Mouse (Mus musculus): ENCODE data around the gene Zfp112. TPM values are rescaled to one million over a fixed set of nuclear protein-coding genes. Genes with fewer than 3 reads are reported as not detected.
A peak's percentile ranks its signal among the peaks of the same experiment; 100 is the strongest.

Zfp112 gene
- polyA plus RNA-seq, 1 experiment, result 0.66 TPM

DNA sequence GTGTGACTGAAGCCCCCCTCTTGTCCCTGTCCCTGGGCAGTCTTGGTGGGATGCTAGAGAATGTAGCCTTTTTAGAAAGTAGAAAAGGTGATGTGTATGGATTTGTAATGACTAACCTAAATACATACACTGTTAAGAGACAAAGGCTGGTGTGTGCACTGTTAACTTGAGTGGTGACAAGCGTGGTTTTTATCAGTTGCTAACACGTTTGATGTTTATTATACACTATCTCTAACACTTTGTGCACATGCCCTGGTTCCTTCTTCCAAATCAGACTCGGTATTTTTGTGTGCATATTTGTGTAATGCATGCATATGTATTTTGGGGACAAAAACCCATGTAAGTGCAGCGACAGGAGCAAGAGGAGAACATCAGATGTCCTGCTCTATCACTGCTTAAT is 4.5 kb downstream of the Zfp112 start:
- 83% methylated on average over 4 of the region's 4 CpGs for WGBS
- H3K27ac ChIP-seq (ENCODE audit: control insufficient read depth, insufficient read depth, low read length), result no peak overlapping the region
- no peak for DNase-seq
- no peak overlapping the region for H3K4me3 ChIP-seq (ENCODE audit: control insufficient read depth, insufficient read depth, low read length)
- TF ChIP-seq POLR2A (IDR thresholded peaks at IDR 0.05; ENCODE audit: control insufficient read depth, extremely low read depth, insufficient read depth, low read length, poor library complexity), result no peak
- TF ChIP-seq CTCF (IDR thresholded peaks at IDR 0.05; ENCODE audit: borderline replicate concordance, control insufficient read depth, extremely low read depth, insufficient read depth, low read length, poor library complexity), result no peak
- H3K4me1 ChIP-seq (replicated peaks; ENCODE audit: control insufficient read depth, insufficient read depth, low read length), result peaks cover 8% of the 10 kb centered on the region; the same call in 1 of the 2 replicates
- no peaks in the 10 kb centered on the region for H3K36me3 ChIP-seq (ENCODE audit: control insufficient read depth, insufficient read depth, low read length)
- no peaks in the 10 kb centered on the region for H3K27me3 ChIP-seq (ENCODE audit: control insufficient read depth, insufficient read depth, low read length)

DNA sequence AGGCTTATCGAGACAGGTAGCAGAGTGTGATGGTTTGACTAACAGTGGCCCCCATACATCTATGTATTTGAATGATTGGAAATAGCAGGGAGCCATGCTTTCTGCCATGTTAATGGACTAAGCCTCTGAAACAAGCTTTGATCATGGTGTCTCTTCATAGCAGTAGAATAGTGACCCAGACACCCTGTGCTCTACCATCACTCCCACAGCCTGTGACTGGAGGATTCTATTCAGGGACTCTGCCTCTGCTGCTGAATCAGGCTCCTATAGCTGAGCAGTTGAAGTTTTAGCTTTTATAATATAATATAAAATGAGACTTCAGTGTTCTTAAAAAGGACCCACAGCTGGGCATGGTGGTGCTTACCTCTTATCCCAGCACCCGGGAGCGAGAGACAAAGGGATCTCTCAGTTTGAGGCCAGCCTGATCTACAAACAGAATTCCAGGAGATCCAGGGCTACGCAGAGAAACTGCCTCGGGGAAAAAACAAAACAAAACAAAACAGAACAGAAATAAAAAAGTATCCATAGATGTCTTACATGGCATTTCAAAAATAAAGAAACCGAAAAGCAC is 21.4 kb downstream of the Zfp112 start:
- H3K27ac ChIP-seq (ENCODE audit: control insufficient read depth, insufficient read depth, low read length), result no peak overlapping the region
- 22% methylated on average over 6 of the region's 6 CpGs for WGBS
- H3K4me1 ChIP-seq (replicated peaks; ENCODE audit: control insufficient read depth, insufficient read depth, low read length), result peaks cover 6% of the 10 kb centered on the region
- H3K36me3 ChIP-seq (ENCODE audit: control insufficient read depth, insufficient read depth, low read length), result no peaks in the 10 kb centered on the region
- peak overlapping the region; percentile 97 for H3K4me3 ChIP-seq (ENCODE audit: control insufficient read depth, insufficient read depth, low read length)
- DNase-seq, result no peak
- H3K27me3 ChIP-seq (ENCODE audit: control insufficient read depth, insufficient read depth, low read length), result no peaks in the 10 kb centered on the region
- TF ChIP-seq CTCF (IDR thresholded peaks at IDR 0.05; ENCODE audit: borderline replicate concordance, control insufficient read depth, extremely low read depth, insufficient read depth, low read length, poor library complexity) (no peak), POLR2A (IDR thresholded peaks at IDR 0.05; ENCODE audit: control insufficient read depth, extremely low read depth, insufficient read depth, low read length, poor library complexity) (no peak)

DNA sequence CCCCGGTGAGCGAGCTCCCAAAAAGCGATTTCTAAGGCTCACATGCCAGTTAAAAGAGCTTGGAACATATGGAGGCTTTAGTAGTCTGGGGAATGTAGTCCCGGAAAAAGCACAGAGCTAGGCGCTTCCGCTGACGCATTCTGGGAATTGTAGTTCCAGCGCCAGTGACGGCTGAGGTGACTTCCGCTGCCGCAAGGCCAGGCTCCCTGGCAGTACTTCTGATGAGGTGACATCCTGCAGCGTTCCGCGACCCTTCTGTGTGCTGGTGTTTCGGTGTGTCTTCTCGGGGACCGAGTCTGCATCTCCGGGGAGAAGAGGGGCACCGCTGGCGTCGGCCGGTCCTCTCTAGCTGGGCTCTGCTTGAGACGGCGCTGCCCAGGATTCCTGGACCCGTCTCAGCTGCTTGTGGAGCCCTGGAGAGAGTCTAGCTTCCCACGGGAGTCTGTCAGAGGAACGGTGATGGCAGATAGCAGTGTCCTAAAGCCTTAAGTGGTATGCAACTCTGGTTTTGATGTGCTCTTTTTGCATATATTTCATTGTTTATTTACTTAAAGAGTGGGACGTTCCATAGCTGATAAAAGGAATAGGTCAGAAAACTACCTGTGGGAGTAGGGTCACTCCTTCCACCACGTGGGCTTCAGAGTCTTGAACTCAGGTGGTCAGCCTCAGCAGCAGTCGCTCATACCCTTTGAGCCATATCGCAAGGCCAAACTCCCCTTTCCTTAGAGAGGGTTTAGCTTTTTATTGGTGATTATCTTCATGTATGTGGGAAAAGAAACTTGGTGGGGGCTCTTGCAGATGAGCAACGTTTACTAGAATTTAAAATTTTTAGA is 22.1 kb downstream of the Zfp112 start, which contains the start of gene Zfp235:
TSS of gene Zfp235 (plus strand) at position 174 of the 833 bp plus-strand sequence.
- Histone ChIP-seq H3K27ac (ENCODE audit: control insufficient read depth, insufficient read depth, low read length) (no peak within 1 kb of the TSS), H3K36me3 (ENCODE audit: control insufficient read depth, insufficient read depth, low read length) (no peaks in the 10 kb centered on the region), H3K4me3 (ENCODE audit: control insufficient read depth, insufficient read depth, low read length) (peak within 1 kb of the TSS; percentile 97), H3K27me3 (ENCODE audit: control insufficient read depth, insufficient read depth, low read length) (no peaks in the 10 kb centered on the region), H3K4me1 (replicated peaks; ENCODE audit: control insufficient read depth, insufficient read depth, low read length) (peaks cover 6% of the 10 kb centered on the region)
- TF ChIP-seq CTCF (IDR thresholded peaks at IDR 0.05; ENCODE audit: borderline replicate concordance, control insufficient read depth, extremely low read depth, insufficient read depth, low read length, poor library complexity), result no peak
- peak; percentile 63 for TF ChIP-seq POLR2A (IDR thresholded peaks at IDR 0.05; ENCODE audit: control insufficient read depth, extremely low read depth, insufficient read depth, low read length, poor library complexity)
- 4% methylated on average over 32 of the region's 32 CpGs for WGBS
- peak; percentile 87 for DNase-seq

DNA sequence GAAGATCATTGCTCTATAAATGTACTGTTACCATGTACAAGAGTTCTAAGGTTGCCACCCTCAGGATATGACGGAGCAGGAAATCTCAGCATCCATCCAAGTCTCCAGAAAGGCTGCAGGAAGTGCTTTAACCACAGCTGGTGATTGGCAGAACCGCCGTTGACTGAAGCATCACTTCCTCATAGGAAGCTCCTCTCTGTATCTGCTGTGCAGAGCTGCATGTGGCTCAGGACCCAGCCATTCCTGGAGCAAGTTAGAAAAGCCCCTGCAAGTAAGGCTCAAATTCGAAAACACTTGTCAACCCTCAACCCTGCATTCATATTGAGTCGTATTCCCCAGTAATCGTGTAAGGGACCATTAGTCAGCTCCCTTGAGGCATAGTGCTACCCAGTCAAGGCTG is 30.5 kb downstream of the Zfp112 start:
- H3K4me1 ChIP-seq (replicated peaks; ENCODE audit: control insufficient read depth, insufficient read depth, low read length), result no peaks in the 10 kb centered on the region
- H3K36me3 ChIP-seq (ENCODE audit: control insufficient read depth, insufficient read depth, low read length), result no peaks in the 10 kb centered on the region
- 45% methylated on average over 6 of the region's 6 CpGs for WGBS
- H3K27me3 ChIP-seq (ENCODE audit: control insufficient read depth, insufficient read depth, low read length), result no peaks in the 10 kb centered on the region
- no peak overlapping the region for H3K4me3 ChIP-seq (ENCODE audit: control insufficient read depth, insufficient read depth, low read length)
- no peak for DNase-seq
- TF ChIP-seq POLR2A (IDR thresholded peaks at IDR 0.05; ENCODE audit: control insufficient read depth, extremely low read depth, insufficient read depth, low read length, poor library complexity) (no peak), CTCF (IDR thresholded peaks at IDR 0.05; ENCODE audit: borderline replicate concordance, control insufficient read depth, extremely low read depth, insufficient read depth, low read length, poor library complexity) (no peak)
- no peak overlapping the region for H3K27ac ChIP-seq (ENCODE audit: control insufficient read depth, insufficient read depth, low read length)

DNA sequence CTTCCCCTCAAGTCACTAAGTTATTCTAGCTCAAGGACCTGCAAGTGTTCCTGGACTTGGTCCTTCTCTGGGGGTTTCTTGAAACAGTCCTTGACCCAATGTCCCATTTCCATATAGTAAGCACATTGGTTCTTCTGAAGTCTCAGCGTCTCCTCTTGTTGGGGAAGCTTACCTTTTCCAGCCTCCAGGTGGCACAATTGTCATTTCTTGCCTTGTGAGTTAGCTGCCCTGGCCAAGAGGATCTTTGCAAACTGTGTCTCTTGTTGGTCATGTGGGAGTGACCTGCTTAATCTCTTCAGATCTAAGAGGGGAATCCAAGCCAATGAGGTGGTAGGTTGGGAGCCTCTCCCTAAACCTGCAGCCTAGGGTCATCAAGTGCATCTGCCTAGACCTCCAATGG is 41.2 kb downstream of the Zfp112 start:
- no peak overlapping the region for H3K27ac ChIP-seq (ENCODE audit: control insufficient read depth, insufficient read depth, low read length)
- TF ChIP-seq POLR2A (IDR thresholded peaks at IDR 0.05; ENCODE audit: control insufficient read depth, extremely low read depth, insufficient read depth, low read length, poor library complexity) (no peak), CTCF (IDR thresholded peaks at IDR 0.05; ENCODE audit: borderline replicate concordance, control insufficient read depth, extremely low read depth, insufficient read depth, low read length, poor library complexity) (no peak)
- no peak overlapping the region for H3K4me3 ChIP-seq (ENCODE audit: control insufficient read depth, insufficient read depth, low read length)
- no peaks in the 10 kb centered on the region for H3K4me1 ChIP-seq (replicated peaks; ENCODE audit: control insufficient read depth, insufficient read depth, low read length)
- WGBS, result 0% methylated on average over 1 of the region's 1 CpGs
- no peaks in the 10 kb centered on the region for H3K27me3 ChIP-seq (ENCODE audit: control insufficient read depth, insufficient read depth, low read length)
- DNase-seq, result peak; percentile 33
- H3K36me3 ChIP-seq (ENCODE audit: control insufficient read depth, insufficient read depth, low read length), result no peaks in the 10 kb centered on the region

DNA sequence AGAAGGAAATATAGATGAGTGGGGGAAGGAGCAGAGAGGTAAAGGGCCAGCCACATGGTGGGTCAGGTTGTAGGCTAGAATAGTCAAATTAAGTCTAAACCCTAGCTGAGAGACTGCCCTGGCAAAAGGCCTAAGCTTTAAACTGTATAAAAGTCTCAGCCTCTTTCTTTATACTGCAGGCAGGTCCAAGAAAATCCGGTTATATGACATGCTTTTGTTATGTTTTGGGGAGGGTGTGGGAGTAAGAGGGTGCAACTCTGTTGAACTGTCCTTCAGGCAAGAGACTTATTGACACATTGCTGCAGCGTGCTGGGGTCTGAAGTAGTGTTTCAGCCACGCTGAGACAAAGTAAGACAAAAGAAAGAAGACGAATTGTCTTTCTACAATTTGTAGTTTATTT is 60.1 kb downstream of the Zfp112 start:
- H3K4me1 ChIP-seq (replicated peaks; ENCODE audit: control insufficient read depth, insufficient read depth, low read length), result peaks cover 4% of the 10 kb centered on the region
- no peak overlapping the region for H3K27ac ChIP-seq (ENCODE audit: control insufficient read depth, insufficient read depth, low read length)
- no peaks in the 10 kb centered on the region for H3K36me3 ChIP-seq (ENCODE audit: control insufficient read depth, insufficient read depth, low read length)
- H3K27me3 ChIP-seq (ENCODE audit: control insufficient read depth, insufficient read depth, low read length), result no peaks in the 10 kb centered on the region
- H3K4me3 ChIP-seq (ENCODE audit: control insufficient read depth, insufficient read depth, low read length), result no peak overlapping the region
- WGBS, result 79% methylated on average over 4 of the region's 4 CpGs
- TF ChIP-seq POLR2A (IDR thresholded peaks at IDR 0.05; ENCODE audit: control insufficient read depth, extremely low read depth, insufficient read depth, low read length, poor library complexity) (no peak), CTCF (IDR thresholded peaks at IDR 0.05; ENCODE audit: borderline replicate concordance, control insufficient read depth, extremely low read depth, insufficient read depth, low read length, poor library complexity) (no peak)
- DNase-seq, result no peak

All from thymus, adult 2 months (tissue).